Mouse (Mus musculus) 3T3-L1 (cell line): ENCODE data around the gene Dleu7.

Source experiments
- DNase-seq: peaks from one replicate; pipeline ENCODE4 v3.0.0-alpha.2; 2015; ENCODE audit warnings: low read depth, low spot score

Gene Dleu7

DNA sequence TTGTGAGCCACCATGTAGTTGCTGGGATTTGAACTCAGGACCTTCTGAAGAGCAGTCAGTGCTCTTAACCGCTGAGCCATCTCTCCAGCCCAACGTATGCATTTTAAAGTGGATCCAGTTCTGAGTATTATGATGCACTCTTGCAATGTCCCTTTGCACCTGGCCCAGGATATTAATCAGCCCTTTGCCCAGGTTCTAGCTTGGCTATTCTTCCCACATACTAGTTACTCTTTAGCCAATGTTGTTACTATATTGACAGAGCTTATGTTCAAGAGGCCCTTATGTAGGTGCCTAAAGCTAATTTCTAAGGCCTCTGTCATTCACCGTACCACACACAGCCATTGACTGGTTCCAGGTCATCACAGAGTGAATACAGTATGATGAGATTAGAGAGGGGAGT is 4.1 kb downstream of the Dleu7 start:
- no peak for DNase-seq

- DNase-seq: no peak
These were observed 9.9 kb downstream of the Dleu7 start for GRCm38 (mm10) chr14:62282974-62283373.

DNA sequence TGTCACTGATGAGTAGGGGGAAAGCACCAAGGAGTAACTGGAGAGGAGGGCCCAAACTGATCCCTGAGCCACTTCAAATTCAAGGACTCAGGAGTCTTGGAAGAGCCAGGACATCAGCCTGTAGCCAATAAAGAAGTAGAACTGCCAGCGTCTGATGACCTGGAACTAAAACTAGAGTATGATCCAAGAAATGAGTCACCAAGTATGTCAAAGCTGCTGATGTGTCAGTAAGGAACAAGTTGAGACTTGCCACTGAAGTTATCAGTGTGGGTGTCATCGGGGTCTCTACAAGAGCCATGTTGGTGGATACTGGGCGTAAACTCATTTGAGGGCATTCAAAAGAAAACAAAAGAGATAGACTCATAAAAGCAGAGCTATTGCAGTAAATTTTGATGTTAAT is 19.2 kb downstream of the Dleu7 start:
- DNase-seq: peak; percentile 46

GRCm38 (mm10) chr14:62270698-62271396 is 22.0 kb downstream of the Dleu7 start:
- no peak for DNase-seq

DNA sequence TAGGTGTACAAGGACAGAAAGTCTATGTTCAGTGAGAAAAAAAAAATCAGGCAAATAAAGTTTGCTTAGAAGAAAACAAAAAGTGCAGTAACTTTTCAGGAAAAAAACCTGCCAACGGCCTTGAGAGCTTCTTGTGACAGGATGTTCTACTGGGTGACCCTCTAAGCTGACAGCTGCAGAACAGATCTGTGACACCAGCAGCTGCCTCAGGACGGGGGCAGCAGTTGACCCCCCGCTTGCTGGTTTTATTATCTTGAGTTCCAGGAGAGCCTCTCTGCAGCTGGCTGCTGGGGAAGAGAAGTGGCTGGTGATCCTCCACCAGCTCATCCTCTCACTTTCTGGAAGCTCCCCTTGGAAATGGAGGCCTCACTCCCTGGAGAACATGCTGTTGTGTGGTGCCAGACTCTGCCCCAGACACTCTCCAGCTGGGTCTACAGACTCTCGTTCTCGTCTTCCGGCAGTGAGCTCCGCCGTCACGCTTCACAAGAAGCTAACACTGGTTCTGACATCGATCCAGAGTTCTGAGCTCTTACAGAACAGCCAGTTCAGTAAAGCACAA is 33.8 kb downstream of the Dleu7 start:
- DNase-seq: no peak

GRCm38 (mm10) chr14:62258125-62258524 is 34.7 kb downstream of the Dleu7 start:
- DNase-seq: no peak

DNA sequence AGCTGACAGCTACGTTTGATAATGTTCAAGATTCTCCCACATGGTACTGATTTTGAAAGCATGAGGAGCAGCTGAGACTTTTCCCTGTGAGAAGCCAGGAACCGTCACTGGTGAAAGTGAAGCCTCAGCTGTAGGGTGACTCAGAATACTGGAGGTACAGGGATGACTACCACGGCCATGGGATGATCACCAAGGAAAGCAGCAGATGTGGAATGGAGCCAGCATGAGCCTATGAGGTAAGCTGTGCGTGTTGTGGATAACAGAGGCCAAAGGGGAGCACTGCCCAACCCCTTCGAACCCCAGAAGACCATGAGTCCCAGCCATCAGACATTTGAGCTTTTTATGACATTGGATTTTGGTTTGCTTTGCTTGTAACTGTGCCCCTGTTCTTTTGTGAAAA is 36.8 kb downstream of the Dleu7 start:
- DNase-seq: peak; percentile 13

DNA sequence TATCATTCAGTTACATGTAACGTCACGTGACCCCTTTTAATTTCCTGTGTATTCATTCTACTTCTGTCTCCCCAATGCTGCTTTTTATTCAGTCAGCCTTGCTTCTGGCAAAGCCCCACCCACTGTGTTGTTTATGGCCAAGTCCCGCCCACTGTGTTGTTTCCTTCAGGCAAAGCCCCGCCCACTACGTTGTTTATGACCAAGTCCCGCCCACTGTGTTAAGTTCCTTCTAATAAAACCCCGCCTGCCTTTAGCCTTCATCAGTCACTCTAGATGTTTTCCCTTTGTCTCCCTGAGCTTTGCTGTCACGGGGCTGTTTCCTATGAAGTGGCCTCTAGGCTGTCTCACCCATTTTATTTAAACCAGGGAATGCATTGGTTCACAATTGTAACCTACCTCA is 38.5 kb downstream of the Dleu7 start:
- DNase-seq: peak; percentile 21

DNA sequence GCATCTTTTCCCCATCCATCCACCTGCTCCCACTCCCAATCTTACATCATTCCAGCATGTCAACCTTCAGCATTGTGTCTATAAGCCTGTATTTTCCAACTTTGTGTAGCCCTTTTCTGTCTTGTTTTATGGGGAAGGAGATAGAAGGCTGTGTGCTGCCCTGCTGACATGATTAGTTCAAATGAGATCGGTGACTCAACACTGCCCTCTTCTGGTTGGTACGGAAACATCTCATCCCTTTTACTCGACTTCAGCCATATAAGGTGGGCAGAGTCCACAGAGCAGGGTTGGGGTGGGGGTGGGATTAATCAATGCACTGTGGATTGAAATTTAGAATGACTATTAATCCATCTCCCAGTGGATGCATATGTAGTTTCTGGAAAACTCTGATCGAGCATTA is 40.8 kb downstream of the Dleu7 start:
- DNase-seq: peak; percentile 85

- no peak for DNase-seq
These were observed 42.8 kb downstream of the Dleu7 start for GRCm38 (mm10) chr14:62250046-62250445.

- no peak for DNase-seq
These were observed 43.6 kb downstream of the Dleu7 start for GRCm38 (mm10) chr14:62249251-62249650.

DNA sequence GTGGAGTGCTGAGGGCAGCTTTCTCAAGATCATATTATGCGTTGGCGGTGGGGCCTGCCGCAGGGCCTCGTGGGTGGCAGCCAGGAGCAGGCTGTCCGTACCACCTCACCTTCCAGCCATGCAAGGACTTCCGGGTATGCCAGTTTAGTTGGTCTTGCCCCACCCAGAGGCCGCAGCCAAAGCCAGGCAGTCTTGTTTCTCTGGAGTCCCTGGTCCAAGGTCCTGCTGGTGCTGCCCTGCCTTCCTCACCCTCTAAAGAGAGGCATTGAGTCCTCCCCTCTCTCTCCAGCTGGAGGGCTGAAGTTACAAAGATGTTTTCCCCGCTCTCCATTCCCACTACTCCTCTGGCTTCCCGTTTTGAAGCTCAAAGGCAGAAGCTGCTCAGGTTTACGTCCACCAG is 44.1 kb downstream of the Dleu7 start:
- no peak for DNase-seq

DNA sequence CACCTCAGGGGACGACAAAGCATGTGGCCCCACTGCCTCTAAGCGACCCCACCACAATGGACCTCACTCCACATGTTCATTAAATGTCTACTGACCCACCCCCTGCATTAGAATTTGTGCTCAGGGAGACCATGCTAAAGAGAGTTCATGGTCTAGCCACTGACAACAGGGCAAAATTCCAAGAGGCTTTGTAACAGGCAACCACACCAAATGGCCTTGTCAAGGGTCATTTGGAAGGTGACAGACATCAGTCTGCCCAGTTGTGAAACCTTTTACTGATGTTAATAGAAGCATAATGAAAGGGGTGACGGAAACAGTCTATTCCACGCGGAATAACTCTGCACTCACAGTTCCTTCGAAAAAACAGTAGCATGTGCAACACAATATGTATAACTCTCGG is 44.5 kb downstream of the Dleu7 start:
- no peak for DNase-seq

GRCm38 (mm10) chr14:62245557-62245956 is 47.3 kb downstream of the Dleu7 start:
- DNase-seq: no peak

DNA sequence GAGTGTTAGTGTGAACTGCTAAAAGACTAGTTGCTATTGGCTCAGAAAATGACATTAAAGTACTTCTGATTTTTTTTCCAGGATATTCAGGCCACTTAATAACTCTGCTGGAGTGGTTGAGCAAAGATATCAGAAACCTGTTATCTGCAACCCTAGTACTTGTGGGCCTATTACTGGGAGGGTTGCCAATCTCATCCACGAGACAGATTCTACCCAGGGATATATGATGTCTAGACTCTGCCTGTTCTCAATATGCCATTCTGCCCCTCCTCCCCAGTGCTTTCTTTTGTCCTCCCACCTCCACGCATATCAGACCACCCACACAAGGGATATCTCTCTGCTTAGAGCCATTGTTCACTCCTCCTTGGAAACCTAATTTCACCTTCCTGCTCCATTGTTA is 49.3 kb downstream of the Dleu7 start:
- no peak for DNase-seq

- no peak for DNase-seq
These were observed 56.9 kb downstream of the Dleu7 start for GRCm38 (mm10) chr14:62235969-62236368.

DNA sequence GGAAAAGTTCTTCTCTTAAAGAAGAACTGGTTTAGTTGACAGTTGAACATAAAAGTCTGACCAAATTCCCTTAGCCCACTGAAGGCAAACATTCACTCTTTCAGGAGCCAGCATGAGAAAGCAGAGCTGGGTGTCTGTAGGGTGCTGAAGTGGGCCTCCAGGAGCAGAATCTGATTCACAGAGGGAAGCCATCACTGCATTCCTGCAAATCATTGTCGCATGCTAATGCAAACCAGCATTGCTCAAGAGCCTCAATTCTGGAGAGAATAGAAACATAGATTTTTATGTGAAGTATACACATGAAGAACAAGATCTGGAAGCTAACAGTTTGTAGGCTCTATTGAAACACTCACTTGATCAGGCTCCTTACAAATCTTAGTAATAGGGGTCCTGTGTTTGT is 57.6 kb downstream of the Dleu7 start:
- DNase-seq: no peak

DNA sequence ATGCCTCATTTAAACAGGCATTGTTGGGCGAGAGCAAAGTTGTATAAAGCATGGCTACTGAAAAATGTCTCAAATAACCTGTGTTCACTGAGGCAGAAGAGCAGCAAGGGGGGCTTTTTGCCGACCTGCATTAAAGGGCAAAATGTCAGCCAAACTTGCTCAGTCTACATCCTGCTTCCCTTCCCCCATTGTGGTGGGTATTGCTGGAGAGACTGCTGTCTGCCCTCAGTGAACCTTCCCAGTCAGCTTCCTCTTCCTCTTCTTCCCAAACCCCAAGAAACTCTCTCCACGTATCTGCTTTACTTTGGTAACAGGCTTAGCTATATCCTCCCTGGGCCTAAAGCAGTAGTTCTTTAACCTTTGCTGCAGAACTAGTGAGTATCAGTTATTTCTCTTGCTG is 61.9 kb downstream of the Dleu7 start:
- DNase-seq: no peak

DNA sequence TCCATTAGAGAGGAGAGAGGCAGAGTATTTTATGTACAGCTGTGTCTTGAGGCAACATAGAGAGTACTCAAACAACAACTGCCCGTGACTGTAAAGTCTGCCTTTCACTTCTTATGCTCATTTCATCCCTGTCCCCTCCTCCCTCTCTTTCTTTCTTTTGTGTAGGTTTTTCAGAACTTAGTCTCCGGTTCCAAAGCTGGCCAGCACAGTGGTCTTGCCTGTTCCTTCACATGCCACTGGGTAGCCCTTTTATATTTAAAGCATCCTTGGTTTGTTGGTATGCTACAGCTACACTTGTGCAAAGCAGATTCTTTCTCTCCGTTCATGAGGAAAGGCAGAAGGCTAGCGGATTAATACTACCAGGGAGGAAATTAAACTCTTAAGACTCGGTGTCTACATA is 65.7 kb downstream of the Dleu7 start:
- no peak for DNase-seq

GRCm38 (mm10) chr14:62226576-62227047 is 66.2 kb downstream of the Dleu7 start:
- DNase-seq: peak; percentile 38
